Mouse (Mus musculus) regulatory T cell (primary cell): ENCODE measurements around the gene Hs1bp3.

Experiments used
- in situ Hi-C: fragments of 300-600 bp; cut with MboI, MseI; formaldehyde crosslinking; loops from one replicate; pipeline ENCODE4 v1.15.1; 2025; ENCODE audit warnings: high pct_unique_total_duplicates

The Hs1bp3 gene

DNA sequence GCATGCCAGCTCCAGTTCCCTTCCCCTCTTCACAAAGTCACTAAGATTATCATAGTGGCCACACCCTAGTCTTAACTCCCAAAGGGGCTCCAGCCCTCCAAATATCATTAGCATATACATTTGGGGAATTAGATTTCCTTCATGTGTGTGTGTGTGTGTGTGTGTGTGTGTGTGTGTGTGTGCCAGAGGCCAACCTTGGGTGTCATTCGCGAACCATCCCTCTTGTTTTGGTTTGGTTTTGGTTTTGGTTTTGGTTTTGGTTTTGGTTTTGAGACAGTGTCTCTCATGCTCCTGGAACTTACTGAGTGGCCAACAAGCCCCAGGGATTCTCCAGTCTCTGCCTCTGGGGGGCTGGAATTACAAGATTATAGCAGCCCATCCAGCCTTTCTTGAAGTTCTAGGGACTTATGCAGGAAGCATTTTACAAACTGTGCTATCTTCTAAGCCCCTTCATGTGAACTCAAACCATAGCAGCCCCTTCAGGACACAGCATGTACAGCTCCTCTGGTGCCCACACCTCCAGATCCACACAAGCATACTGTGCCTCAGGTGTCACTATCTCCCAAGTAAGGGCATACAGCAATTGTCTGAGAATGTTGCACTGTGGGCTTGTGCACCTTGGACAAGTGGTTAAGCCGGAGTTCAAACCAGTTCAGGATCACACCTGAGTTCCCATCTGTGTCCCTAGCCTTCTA lies 46.3 kb downstream of the Hs1bp3 start:
- in situ Hi-C loops, result no loop called here

DNA sequence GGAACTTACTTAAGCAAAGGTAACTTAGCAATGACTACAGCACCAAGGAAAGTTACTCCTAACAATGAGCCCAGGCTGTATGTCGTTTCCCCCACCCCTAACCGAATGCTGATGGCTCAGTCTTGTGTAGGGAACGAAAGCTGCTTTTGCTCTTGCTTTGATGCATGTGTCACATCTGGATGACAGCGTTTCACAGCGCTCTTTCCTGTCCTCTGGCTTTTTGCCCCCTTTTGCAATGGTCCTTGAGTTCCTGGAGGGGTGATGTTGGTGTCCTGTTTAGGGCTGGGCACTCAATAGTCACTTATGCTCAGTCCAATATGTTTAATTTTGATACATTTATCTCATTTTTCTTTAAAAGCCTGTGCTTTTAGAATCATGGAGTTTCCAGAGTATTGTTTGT lies 48.6 kb downstream of the Hs1bp3 start:
- in situ Hi-C loops, result no loop called here

DNA sequence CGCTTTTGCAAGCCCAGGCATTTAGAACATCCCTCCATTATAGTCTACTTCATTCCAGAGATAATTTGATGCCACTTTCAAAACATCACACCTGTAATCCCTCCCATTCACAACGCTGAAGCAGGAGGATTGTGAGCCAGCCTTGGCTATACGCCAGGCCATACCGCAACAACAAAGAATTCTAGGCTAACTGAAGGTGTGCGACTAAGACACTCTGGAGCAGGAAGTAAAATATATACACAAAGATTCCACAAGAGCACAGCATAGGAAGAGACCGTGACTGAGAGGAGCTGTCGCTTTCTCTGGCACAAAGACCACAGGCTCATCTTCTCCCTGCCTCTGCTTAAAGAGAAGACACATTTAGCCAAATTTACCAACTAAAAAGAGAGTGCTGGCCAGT lies 49.2 kb downstream of the Hs1bp3 start:
- in situ Hi-C loops, result no loop called here

DNA sequence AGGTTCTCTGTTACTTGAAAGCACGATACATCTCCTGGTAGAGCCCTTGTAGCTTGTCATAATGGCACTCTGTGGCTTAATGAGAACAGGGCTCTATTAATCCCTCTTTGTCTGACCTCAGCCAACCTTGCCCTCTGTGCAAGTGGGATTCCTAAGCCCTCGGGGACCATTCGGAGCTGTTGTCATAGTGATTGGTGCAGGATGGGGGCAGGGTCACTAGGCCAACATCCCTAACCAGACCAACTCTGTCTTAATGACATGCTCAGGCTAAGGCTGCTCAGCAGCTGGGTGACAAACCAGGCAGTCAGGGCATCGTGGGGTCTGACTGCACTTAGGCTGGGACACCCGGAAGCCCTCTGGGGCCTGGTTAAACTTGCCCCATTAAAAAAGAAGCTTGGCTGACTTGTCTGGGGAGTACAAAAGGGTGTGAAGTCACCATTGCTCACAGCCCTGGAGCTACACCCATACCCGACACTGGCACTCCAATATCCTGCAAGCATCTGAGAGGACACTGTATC lies 51.1 kb downstream of the Hs1bp3 start:
- in situ Hi-C loops, result no loop called here

DNA sequence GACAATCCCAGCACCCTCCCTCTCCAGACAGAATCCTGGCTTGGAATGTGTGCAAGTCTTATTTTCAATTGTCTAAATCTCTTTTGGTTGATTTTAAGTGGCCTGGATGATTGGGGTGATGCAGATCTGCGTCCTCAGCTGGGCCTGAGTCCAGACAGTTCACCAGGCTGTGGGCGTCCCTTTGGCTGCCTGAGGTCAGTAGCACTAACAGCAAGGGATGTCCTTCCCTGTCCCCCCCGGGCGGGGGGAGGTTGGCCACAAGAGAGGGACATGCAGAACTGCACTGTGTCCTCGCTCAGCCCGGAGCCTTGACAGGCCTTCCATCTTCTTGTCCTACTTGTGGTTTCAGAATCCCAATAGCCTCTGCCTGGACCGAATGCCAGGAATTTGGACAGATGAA lies 52.1 kb downstream of the Hs1bp3 start:
- in situ Hi-C loops, result no loop called here

DNA sequence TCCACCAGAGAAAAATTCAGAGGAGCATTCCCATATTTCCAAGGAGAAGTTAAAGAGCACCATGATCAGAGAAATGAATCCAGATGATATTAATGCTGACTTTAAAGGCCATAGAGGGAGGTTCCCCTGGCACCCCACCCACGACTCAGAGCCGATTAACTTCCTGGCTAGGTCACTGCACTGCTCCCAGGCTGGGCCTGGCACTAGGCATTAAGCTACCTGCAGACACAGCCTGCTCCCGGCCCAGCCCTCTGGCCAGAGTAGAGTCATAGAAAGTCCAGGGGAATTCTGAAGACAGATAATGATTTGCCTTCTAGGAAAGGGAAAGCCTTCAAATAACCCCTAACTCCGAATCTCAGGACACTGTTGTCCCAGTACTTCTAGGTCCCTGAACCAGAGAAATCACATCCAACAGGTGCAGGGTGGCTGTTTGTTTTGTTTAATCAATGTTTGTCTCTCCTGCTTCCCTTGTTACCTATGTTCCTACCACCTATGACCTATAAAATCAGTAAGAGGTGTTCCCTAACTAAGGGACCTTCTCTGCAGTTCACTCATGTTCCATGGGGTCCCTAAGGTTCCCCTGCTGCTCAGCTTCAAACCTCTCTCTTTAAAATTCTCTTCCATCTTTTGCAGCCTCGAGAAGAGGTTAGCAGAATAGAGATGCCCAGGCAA lies 52.8 kb downstream of the Hs1bp3 start:
- in situ Hi-C loops, result no loop called here

DNA sequence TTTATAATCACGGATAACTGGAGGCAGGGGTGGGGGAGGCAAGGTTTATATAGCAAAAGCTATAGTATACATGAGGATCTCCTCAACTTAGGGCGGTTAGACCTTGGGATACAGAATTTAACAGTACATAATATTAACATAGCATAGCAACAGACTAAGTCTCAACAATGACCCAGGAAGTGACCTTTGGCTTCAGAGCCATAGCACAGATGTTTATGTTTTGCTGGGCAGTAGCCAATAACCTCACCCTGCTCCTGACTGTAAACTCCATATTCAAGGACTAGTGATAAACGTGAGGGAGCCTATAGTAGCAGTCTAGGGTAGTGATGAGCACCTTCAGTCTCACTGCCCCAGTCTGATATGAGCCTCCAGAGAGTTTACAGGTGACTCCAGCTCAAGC lies 53.5 kb downstream of the Hs1bp3 start:
- in situ Hi-C loops, result no loop called here

DNA sequence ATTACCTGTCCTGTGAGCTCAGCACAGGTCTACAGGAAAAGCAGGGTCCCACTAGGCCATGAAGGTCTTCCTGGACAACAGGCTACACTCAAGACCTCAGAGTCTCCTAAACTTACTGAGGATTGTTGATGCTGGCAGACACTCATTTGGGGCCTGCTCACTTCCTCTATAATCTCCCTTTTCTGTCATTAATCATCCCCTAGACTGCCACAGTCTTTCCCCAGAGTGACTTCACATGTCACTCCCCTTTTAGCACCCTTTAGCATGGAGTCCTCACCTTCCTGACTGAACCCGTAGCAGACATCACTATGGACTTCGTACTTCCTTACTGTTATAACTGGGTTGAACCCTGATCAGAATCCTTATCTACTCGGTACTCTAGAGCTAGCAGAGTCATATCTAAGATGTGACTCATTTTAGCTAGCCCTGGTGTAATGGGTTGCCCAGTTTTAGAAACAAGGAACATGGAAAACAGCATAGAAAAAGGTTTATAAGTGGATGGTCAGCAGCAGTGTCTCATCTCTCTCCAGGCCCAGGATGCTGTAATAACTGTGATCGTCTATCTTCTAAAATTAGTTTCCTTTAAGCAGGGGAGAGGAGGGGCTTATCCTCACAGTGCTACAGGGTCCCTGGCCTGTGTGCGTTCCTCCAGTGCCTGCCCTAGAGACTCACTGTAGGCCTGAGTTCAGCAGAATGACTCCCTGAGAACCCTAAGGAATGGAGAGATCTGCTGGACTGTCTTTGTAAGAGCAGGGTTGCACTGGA lies 58.7 kb downstream of the Hs1bp3 start:
- in situ Hi-C loops, result no loop called here

DNA sequence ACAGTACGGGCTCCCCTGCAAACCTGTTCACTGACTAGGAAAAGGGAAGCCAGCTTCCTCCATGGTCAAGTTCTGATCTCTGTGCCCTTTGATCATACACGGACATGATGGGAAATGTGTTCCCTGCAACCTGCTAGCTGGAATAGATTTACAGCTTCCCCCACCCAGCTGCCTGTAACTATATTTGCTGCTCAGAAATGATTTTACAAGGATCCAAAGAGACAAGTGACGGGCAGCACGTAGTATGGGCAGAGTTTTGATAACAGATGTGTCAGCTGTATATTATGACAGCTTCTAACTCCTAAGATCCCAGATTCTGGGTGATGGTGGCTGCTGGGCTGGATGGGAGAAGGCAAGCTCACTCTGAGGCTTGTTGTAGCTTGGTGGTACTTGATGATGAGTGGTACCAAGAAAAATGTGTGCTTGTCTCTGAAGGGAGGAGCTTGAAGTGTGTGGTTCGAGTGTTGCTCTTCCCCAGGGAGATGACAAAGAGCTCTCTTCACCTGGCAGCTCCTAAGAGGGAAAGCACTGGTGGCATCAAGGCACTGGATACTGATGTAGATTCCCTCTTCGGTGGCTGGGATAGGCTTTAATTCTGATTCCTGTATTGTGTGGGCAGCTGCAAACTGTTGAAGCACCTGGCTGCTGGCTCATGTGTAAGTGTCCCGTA lies 59.4 kb downstream of the Hs1bp3 start:
- in situ Hi-C loops, result no loop called here

DNA sequence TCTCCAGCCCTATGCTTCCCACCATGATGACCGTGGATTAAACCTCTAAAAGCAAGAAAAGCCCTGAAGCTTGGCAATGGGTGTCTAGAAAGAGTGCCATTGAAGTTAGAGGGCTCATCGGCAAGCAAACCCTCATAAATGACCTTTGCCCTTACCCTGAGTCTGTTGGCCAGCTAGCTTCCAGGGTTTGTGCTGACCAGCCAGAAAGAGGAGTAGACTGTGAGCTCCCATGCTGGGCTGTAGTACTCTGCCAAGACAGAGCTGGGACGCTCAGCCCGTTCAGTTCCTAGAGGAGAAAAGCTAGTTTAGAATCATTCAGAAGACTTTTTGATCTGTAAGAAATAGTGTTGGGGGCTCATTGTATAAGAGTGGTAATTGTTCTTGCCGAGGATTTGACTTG lies 60.5 kb downstream of the Hs1bp3 start:
- in situ Hi-C loops, result no loop called here

DNA sequence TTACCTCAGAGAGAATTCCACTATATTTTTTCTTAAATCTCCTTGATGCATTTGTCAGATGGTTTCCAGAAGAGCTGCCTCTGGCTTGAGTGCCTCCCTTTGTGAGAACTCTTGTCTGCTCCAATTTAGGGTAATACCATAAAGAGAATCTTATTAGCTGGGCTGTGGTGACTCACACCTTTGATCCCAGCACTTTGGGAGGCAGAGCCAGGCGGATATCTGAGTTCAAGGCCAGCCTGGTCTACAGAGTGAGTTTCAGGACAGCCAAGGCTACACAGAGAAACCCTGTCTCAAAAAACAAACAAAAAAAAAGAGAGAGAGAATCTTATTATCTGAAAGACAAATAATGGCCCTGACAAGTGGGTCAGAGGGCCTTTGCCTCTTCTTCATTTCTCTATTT lies 63.9 kb downstream of the Hs1bp3 start:
- in situ Hi-C loops, result no loop called here

DNA sequence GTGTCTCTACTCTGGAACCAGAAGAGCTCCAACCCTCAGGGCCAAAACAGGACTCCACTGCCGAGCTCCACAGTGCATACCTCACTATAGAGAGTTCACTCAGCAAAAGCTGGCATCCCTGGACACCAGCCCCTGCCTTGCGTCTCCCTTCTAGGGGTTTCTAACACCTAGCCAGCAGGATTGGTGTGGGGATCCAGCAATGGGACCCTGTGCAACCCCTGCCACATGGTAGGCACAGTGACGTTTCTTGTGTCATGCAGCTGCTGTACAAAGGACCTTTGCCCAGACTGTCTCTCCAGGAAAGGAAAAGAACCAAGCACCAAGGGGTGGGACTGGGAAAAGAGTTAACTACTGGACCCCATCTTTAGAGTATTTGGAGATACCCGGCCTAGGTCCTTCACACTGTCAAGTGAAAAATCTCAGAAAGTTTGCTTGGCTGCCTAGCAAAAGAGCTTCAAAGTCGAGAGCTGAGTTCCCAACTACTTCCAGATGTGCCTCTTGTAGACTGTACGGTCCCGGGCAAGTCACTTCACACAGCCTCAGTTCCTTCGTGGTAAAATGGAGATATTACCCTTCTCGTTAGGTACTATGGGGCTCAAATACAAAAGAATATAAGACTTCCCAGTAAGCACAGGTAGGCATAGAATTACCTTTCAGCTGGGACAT lies 64.9 kb downstream of the Hs1bp3 start:
- in situ Hi-C loops, result no loop called here

DNA sequence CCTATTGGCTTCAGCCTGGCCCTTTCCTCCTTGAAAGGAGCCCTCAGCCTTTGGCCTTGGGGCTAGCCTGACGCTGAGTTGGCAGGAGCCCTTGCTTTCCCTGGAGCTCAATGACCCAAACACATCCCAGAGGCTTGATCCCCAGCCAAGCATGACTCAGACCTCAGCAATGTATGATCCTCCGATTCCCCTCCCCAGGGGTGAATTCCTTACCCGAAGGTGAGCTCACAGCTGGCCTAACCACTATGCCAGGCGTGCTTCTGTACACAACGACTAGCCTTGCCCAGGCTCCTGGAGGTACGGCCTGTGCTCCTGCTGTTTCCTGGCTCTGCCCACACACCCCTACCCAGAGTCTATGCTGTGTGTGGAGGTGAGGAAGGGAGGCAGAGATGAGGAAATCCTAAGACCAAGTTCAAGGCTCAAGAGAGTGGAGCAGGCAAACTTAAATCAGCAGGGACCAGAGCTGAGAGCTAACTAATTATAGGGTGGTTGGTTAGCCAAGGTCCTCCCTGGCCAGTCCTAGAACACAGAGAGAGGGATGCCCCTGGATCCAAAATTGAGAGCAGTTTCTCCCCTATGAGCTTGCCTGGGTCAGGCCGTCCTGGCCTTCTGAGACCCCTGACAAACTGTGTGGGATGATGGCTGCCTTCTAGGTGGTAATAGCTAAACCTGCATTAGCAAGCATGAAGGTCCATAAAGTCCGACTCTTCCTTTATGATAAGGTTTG lies 66.7 kb downstream of the Hs1bp3 start:
- in situ Hi-C loops, result no loop called here

DNA sequence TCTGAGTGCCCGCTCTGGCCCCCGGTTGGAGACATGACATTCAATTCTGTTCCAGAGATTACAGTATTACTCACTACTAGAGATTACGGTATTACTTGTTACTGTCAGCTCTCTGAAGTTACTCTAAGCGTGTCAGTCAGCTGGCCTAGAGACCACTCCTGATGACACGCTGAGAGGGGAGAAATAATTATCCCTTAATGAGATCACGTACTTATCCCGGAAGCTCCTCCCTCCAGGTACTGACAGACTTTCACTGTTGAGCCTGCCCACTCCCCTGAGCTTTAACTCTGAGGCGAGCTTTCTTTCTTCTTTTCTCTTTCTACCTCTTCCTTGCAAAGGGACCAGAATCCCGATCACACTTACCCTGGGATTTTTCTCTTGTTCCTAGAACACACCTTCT lies 67.7 kb downstream of the Hs1bp3 start:
- in situ Hi-C loops, result no loop called here

DNA sequence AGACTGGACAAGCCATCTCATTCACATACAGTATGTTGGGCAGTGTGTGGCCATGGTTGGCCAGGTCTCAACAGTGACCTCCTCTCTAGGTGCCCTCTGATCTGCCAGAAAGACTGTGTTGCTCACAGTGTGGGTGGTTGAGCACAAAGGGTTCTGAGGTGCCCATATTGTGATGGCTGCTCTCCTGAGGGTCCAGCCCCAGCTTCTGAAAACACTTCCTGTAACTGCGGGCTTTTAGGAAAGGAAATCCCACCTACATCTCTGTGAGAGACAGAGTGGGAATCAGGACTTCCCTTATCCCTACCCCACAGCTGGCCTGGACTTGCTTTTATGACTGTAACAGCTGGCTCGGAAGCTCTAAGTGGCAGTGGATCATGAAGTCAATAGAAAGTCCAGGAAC lies 68.7 kb downstream of the Hs1bp3 start:
- in situ Hi-C loops, result no loop called here

DNA sequence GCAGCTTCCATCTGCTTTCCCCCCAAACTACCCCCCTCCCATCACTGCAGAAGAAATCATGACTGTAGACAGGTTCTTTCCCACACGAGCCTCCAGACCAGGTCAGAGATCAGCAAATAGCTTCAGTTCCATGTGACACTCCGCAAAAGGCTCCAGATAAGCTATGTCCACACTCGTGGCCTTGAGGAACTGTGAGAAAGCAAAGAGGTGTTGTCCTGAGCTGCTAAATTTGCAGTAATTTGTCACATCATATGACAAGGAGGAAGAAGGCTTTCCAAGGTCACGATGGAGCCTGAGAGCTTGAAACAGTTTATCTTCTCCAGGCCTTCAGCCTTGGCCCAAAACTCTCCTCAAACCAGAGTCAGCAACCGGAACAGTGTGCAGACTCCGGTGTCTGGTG lies 70.6 kb downstream of the Hs1bp3 start:
- in situ Hi-C loops, result no loop called here

DNA sequence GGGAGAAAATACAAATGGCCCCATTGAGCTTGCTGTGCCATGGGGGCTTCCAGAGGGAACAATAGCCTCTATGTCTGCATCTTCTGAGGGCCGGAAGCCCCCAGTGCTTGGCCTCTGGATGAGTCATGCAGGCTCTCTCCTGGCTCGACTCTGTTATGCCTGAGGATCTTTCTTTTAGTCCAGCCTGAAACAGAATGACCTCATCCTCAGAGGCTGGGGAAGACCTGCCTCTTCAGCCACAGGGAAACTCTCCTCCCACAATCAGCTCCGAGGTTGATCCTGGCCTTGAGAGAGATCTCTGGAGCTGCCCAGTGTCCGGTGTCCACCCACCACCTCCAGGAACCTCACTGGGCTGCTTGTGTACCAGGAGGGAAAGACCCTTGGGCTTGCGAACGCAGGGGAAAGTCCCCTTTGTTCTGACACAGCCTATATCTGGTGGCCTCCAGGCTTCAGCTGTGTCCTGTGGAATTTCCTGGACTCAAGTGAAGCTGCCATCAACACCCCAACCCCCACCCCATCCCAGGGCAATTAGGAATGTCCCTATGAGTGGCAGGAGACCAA lies 73.3 kb downstream of the Hs1bp3 start:
- in situ Hi-C loops, result no loop called here

DNA sequence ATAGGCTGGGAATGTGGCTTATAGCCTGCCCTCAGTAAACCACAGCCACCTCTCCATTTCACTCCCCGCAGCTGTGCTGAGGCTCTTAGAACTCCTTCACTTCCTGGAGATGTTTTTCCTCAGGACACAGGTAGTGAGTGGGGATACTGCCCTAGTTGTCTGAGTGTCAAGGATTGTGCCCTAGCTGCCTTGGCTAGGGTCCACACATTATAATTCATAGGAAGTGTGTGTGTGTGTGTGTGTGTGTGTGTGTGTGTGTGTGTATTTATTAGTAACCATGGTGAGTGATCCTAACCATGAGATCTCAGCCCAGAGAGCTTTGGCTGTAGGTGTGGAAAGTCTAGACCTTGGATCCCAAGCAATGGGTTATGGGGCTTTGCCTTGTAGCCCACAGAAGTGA lies 74.0 kb downstream of the Hs1bp3 start:
- in situ Hi-C loops, result no loop called here

DNA sequence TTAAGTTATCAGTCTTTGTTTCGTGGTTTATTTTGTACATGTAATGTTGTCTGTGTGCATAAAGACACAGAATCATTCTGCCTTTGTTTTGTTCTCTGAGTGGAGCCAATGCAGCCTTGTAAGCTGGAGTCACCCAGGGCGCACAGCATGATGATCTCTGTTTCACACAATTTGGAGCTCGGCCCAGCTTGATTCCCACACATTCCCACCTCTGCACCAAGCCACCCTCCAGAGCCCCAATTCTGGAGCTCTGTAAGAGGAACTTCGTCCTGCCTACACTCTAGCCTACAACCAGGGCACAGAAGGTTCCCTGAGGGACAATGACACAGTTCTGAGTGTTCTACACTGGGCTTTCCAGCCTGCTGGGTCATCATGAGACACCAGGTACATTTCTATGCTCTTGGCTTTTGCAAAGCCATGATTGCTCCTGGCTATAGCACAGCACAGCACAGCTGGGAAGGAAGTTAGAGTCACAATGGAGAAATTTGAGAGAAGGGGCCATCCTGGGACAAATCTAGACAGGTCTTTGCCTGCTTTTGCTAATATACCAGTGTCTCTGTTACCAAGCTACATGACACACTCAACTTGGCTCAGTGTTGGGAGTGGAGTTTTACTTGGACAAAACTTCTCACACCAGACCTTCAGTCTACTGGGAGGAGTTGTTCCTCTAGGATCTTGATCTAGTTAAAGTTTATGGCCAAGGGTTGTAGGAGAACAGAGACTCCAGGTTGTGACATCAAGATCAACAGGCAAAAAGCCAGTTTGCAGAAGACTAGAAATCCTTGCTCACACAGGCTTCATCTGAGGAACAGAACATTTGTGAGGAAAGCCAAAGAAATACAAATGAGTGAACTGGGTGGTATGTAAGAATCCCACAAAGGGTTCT lies 75.5 kb downstream of the Hs1bp3 start:
- in situ Hi-C loops, result no loop called here

DNA sequence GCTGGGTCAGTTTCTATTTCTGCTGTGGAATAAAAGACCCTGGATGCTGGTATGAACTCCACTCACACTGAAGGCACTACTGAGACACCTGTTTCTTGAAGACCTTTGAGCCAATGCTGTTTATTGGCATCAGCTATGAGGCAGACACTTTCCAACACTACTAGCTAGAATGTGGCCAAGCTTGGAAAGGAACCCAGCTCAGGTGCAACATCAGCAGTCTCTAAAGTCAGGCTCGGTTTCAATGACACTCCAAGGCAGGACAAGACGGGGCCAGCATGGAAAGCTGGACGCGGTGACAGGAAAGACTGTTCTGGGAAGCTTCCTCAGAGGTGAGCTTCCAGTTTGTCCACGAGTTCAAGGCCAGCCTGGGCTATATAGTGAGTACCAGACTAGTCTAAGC lies 80.0 kb downstream of the Hs1bp3 start:
- in situ Hi-C loops, result no loop called here
